Mouse (Mus musculus): ENCODE data around the gene E030025P04Rik. TPM values are rescaled to one million over a fixed set of nuclear protein-coding genes. Genes with fewer than 3 reads are reported as not detected.

The E030025P04Rik gene
- not detected for total RNA-seq (2023)

GRCm38 (mm10) chr11:109144236-109144635, at the start of gene E030025P04Rik:
Gene E030025P04Rik (minus strand): TSS chr11:109144369.

Other genes with a start within 250 kb of the E030025P04Rik start
- under 1 TPM; 0.52 to 0.53 TPM for gene Axin2, start 224.0 kb downstream of the E030025P04Rik start, total RNA-seq (2023)
- under 1 TPM; 0.15 to 0.64 TPM for gene Rgs9, start 153.8 kb upstream of the E030025P04Rik start, total RNA-seq (2023)
- gene Gna13, start 218.5 kb upstream of the E030025P04Rik start, total RNA-seq (2023), result 100 to 1,000 TPM; 156 to 167 TPM

Measured in B cell, adult 67 days (primary cell).